9 mouse cellular contexts compared by ENCODE assay signal in genomic region chr17:47762518-47763340, GRCm38 (mm10). TPM values are rescaled to one million over a fixed set of nuclear protein-coding genes. Genes with fewer than 3 reads are reported as not detected.
DNase-seq lines count a peak whose midpoint lies in the region; ATAC-seq lines count a peak whose summit lies in the region.
"Had no signal": no experiment of that assay in that cellular context is flagged by ENCODE, and none has a peak within 500 bp of the region (broad histone marks: within the 10 kb centered on the region; RNA-seq: fewer than 3 reads in every experiment).

No protein-coding gene starts in this region.

- DNase-seq in brain, embryonic 18.5 days (ENCODE audit: low read depth, low spot score) = peak; percentile 50
- peak; percentile 87 for DNase-seq in heart, embryonic 10.5 days (ENCODE audit: low spot score)
- DNase-seq in spleen, postnatal 36 days (ENCODE audit: low spot score in 2 of 2) = no peak
- DNase-seq in spleen, postnatal 4 days (ENCODE audit: low spot score in 2 of 2) = no peak

- H3K4me2 ChIP-seq in embryonic facial prominence, embryonic 13.5 days = no peak overlapping the region
- no peak overlapping the region for H3K4me2 ChIP-seq in kidney, embryonic 15.5 days
- H3K4me2 ChIP-seq in limb, embryonic 13.5 days (replicated peaks) = no peak overlapping the region
- no peak overlapping the region for H3K4me2 ChIP-seq in neural tube, embryonic 13.5 days

- H3K9me3 ChIP-seq in embryonic facial prominence, embryonic 13.5 days = no peaks in the 10 kb centered on the region
- H3K9me3 ChIP-seq in heart, embryonic 10.5 days = no peaks in the 10 kb centered on the region
- H3K9me3 ChIP-seq in kidney, embryonic 15.5 days (replicated peaks) = no peaks in the 10 kb centered on the region
- H3K9me3 ChIP-seq in limb, embryonic 13.5 days = no peaks in the 10 kb centered on the region
- no peaks in the 10 kb centered on the region for H3K9me3 ChIP-seq in neural tube, embryonic 13.5 days

- peak overlapping the region; percentile 36; the same call in 1 of the 2 replicates for H3K9ac ChIP-seq in embryonic facial prominence, embryonic 13.5 days
- no peak overlapping the region for H3K9ac ChIP-seq in kidney, embryonic 15.5 days
- H3K9ac ChIP-seq in limb, embryonic 13.5 days = peak overlapping the region; percentile 39; the same call in 1 of the 2 replicates
- 0 out of 2 replicates have a peak overlapping the region, but pooled peaks have one; percentile 31 for H3K9ac ChIP-seq in neural tube, embryonic 13.5 days

- H3K27ac ChIP-seq in embryonic facial prominence, embryonic 13.5 days = peak overlapping the region; percentile 82
- peak overlapping the region; percentile 74 for H3K27ac ChIP-seq in heart, embryonic 10.5 days
- peak overlapping the region; percentile 56 for H3K27ac ChIP-seq in kidney, embryonic 15.5 days
- peak overlapping the region; percentile 81 for H3K27ac ChIP-seq in limb, embryonic 13.5 days
- peak overlapping the region; percentile 74 for H3K27ac ChIP-seq in neural tube, embryonic 13.5 days (replicated peaks)

- ATAC-seq in embryonic facial prominence, embryonic 13.5 days (ENCODE audit: insufficient number of reproducible peaks, insufficient read depth, low FRiP score, low TSS enrichment, low read depth) = 0 out of 2 replicates have a peak, but pooled peaks have one; percentile 28
- peak; percentile 46; the same call in 1 of the 2 replicates for ATAC-seq in kidney, embryonic 15.5 days (replicated peaks; ENCODE audit: low FRiP score)
- ATAC-seq in limb, embryonic 13.5 days (ENCODE audit: low FRiP score, low read depth) = peak; percentile 59
- ATAC-seq in neural tube, embryonic 13.5 days (ENCODE audit: low read depth) = peak; percentile 89

- no peaks in the 10 kb centered on the region for H3K27me3 ChIP-seq in embryonic facial prominence, embryonic 13.5 days
- H3K27me3 ChIP-seq in heart, embryonic 10.5 days (ENCODE audit: insufficient read depth, poor library complexity, severe bottlenecking) = no peaks in the 10 kb centered on the region
- H3K27me3 ChIP-seq in kidney, embryonic 15.5 days = no peaks in the 10 kb centered on the region
- H3K27me3 ChIP-seq in limb, embryonic 13.5 days = no peaks in the 10 kb centered on the region
- no peaks in the 10 kb centered on the region for H3K27me3 ChIP-seq in neural tube, embryonic 13.5 days

- 64% methylated on average over 13 of the region's 13 CpGs for WGBS in embryonic facial prominence, embryonic 13.5 days
- 54% methylated on average over 13 of the region's 13 CpGs for WGBS in heart, embryonic 10.5 days
- 61% methylated on average over 13 of the region's 13 CpGs for WGBS in kidney, embryonic 15.5 days
- WGBS in limb, embryonic 13.5 days = 68% methylated on average over 13 of the region's 13 CpGs
- WGBS in neural tube, embryonic 13.5 days = 71% methylated on average over 13 of the region's 13 CpGs

- H3K36me3 ChIP-seq in embryonic facial prominence, embryonic 13.5 days = no peaks in the 10 kb centered on the region
- no peaks in the 10 kb centered on the region for H3K36me3 ChIP-seq in heart, embryonic 10.5 days
- no peaks in the 10 kb centered on the region for H3K36me3 ChIP-seq in kidney, embryonic 15.5 days
- H3K36me3 ChIP-seq in limb, embryonic 13.5 days = no peaks in the 10 kb centered on the region
- H3K36me3 ChIP-seq in neural tube, embryonic 13.5 days = no peaks in the 10 kb centered on the region

- H3K4me3 ChIP-seq in embryonic facial prominence, embryonic 13.5 days = no peak overlapping the region
- no peak overlapping the region for H3K4me3 ChIP-seq in heart, embryonic 10.5 days
- no peak overlapping the region for H3K4me3 ChIP-seq in kidney, embryonic 15.5 days (replicated peaks)
- H3K4me3 ChIP-seq in limb, embryonic 13.5 days = no peak overlapping the region
- no peak overlapping the region for H3K4me3 ChIP-seq in neural tube, embryonic 13.5 days
- H3K4me3 ChIP-seq: erythroblast, embryonic 14.5 days had no signal

- H3K4me1 ChIP-seq in embryonic facial prominence, embryonic 13.5 days = peaks cover 23% of the 10 kb centered on the region
- H3K4me1 ChIP-seq in heart, embryonic 10.5 days = peaks cover 56% of the 10 kb centered on the region
- peaks cover 17% of the 10 kb centered on the region for H3K4me1 ChIP-seq in kidney, embryonic 15.5 days
- peaks cover 21% of the 10 kb centered on the region for H3K4me1 ChIP-seq in limb, embryonic 13.5 days
- H3K4me1 ChIP-seq in neural tube, embryonic 13.5 days (replicated peaks) = peaks cover 14% of the 10 kb centered on the region

RNA-seq across cellular contexts. Expression of gene Tfeb, which starts 25.9 kb away (rescaled TPM):
- 6.7 and 6.8 TPM in 2 replicates for polyA plus RNA-seq in embryonic facial prominence, embryonic 13.5 days (2015; fragmentation: Nextera tagmentation; extraction: Ambion mirVana)
- polyA plus RNA-seq in heart, embryonic 10.5 days (2016; fragmentation: Nextera tagmentation; extraction: Ambion mirVana) = 15.3 and 19.3 TPM in 2 replicates
- 13.4 and 15.2 TPM in 2 replicates for polyA plus RNA-seq in kidney, embryonic 15.5 days (2015; fragmentation: Nextera tagmentation; extraction: Ambion mirVana)
- polyA plus RNA-seq in limb, embryonic 13.5 days (2015; fragmentation: Nextera tagmentation; extraction: Ambion mirVana) = 8.8 and 9.1 TPM in 2 replicates
- 2.3 and 2.8 TPM in 2 replicates for polyA plus RNA-seq in neural tube, embryonic 13.5 days (2015; fragmentation: Nextera tagmentation; extraction: Ambion mirVana)

RNA-seq across cellular contexts. Expression of gene Pgc, which starts 36.1 kb away (rescaled TPM):
- polyA plus RNA-seq in embryonic facial prominence, embryonic 13.5 days (2015; fragmentation: Nextera tagmentation; extraction: Ambion mirVana) = not detected in 2 replicates
- 0.49 and 0.67 TPM in 2 replicates for polyA plus RNA-seq in heart, embryonic 10.5 days (2016; fragmentation: Nextera tagmentation; extraction: Ambion mirVana)
- polyA plus RNA-seq in kidney, embryonic 15.5 days (2015; fragmentation: Nextera tagmentation; extraction: Ambion mirVana) = 0.14 TPM in 1 of 2 replicates, not detected in the other
- polyA plus RNA-seq in limb, embryonic 13.5 days (2015; fragmentation: Nextera tagmentation; extraction: Ambion mirVana) = 0.14 and 0.43 TPM in 2 replicates
- polyA plus RNA-seq in neural tube, embryonic 13.5 days (2015; fragmentation: Nextera tagmentation; extraction: Ambion mirVana) = not detected in 2 replicates
- polyA plus RNA-seq: erythroblast, embryonic 14.5 days had no signal

Comparison
In these comparisons a context has a peak if more than half of its experiments do, and no peak if none do; other contexts are left out.
1. DNase-seq: peak in brain, embryonic 18.5 days (single experiment) and heart, embryonic 10.5 days (single experiment); none in spleen, postnatal 36 days (0 of 2) and spleen, postnatal 4 days (0 of 2).
2. ATAC-seq: peak in every context shown above with its lines; median percentile 89 in neural tube, embryonic 13.5 days; 59 in limb, embryonic 13.5 days; 46 in kidney, embryonic 15.5 days; 28 in embryonic facial prominence, embryonic 13.5 days.
3. Peak in every context shown above with its lines, with median percentiles within 50 percentile points of each other: H3K27ac ChIP-seq.